Mouse (Mus musculus) liver, adult 2 months (tissue): ENCODE measurements around the gene Atg16l2.

Experiments
- CTCF ChIP-seq: fragments of 200-500 bp; IDR thresholded peaks from 2 replicates; pipeline ENCODE4 v1.5.1; 2011; ENCODE audit warnings: low read depth, low read length, control low read depth
- POLR2A ChIP-seq: fragments of 200-500 bp; IDR thresholded peaks from 2 replicates; pipeline ENCODE4 v1.6.1; 2011; ENCODE audit warnings: low read length, control low read depth; ENCODE audit not compliant: insufficient read depth; ENCODE audit errors: extremely low read depth

DNA sequence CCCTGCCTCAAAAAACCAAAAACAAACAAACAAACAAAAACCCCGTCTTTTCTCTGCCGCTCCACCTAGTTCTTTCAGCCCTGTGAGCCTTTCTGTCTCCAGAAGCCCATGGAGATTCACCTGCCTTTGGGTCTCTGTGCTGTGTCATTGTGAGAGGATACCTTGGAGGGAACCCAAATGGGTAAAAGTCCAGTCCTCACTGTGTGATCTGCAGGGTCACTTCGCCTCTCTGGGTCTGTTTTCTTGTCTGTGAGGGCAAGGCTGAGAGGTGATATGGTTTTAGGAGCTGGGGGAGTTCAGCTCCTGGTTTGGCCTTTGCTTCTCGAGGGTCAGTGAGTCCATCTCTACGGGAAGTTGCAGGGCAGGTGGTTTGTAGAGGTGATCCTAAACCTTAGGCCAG, 24.0 kb upstream of the Atg16l2 start:
- TF ChIP-seq CTCF = no peak
- TF ChIP-seq POLR2A = no peak
